Comparison of ENCODE assay signal across 9 mouse cellular contexts in genomic region chr9:108451519-108452160, GRCm38 (mm10). TPM values are rescaled to one million over a fixed set of nuclear protein-coding genes. Genes with fewer than 3 reads are reported as not detected.
A peak's percentile ranks its signal among the peaks of the same experiment; 100 is the strongest.
DNase-seq lines count a peak whose midpoint lies in the region; ATAC-seq and TF ChIP-seq lines count a peak whose summit lies in the region.
"Had no signal": no experiment of that assay in that cellular context is flagged by ENCODE, and none has a peak within 500 bp of the region (broad histone marks: within the 10 kb centered on the region; RNA-seq: fewer than 3 reads in every experiment).

No protein-coding gene starts in this region.

- peaks cover 24% of the 10 kb centered on the region for H3K4me1 ChIP-seq in heart, postnatal 0 days (ENCODE audit: control insufficient read depth, insufficient read depth)
- H3K4me1 ChIP-seq in hindbrain, embryonic 15.5 days (replicated peaks): peaks cover 46% of the 10 kb centered on the region
- H3K4me1 ChIP-seq in midbrain, postnatal 0 days (ENCODE audit: insufficient read depth, low read length): peaks cover 29% of the 10 kb centered on the region
- H3K4me1 ChIP-seq in thymus, adult 2 months (replicated peaks; ENCODE audit: control insufficient read depth, insufficient read depth, low read length): peaks cover 7% of the 10 kb centered on the region

- no peak for ATAC-seq in heart, postnatal 0 days (ENCODE audit: insufficient read depth, low read depth)
- no peak for ATAC-seq in hindbrain, embryonic 15.5 days (ENCODE audit: low FRiP score, low read depth)
- ATAC-seq in midbrain, postnatal 0 days (ENCODE audit: low FRiP score): no peak

- no peaks in the 10 kb centered on the region for H3K27me3 ChIP-seq in heart, postnatal 0 days (ENCODE audit: control insufficient read depth, insufficient read depth, low read length)
- H3K27me3 ChIP-seq in hindbrain, embryonic 15.5 days: no peaks in the 10 kb centered on the region
- no peaks in the 10 kb centered on the region for H3K27me3 ChIP-seq in midbrain, postnatal 0 days (ENCODE audit: insufficient read depth, low read length)
- H3K27me3 ChIP-seq in thymus, adult 2 months (ENCODE audit: control insufficient read depth, insufficient read depth, low read length): no peaks in the 10 kb centered on the region

- no peaks in the 10 kb centered on the region for H3K9me3 ChIP-seq in heart, postnatal 0 days (replicated peaks; ENCODE audit: control insufficient read depth, low read length)
- no peaks in the 10 kb centered on the region for H3K9me3 ChIP-seq in hindbrain, embryonic 15.5 days
- H3K9me3 ChIP-seq in midbrain, postnatal 0 days (ENCODE audit: low read length): no peaks in the 10 kb centered on the region

- H3K9ac ChIP-seq in heart, postnatal 0 days (replicated peaks; ENCODE audit: low read depth, low read length): peak overlapping the region; percentile 67
- H3K9ac ChIP-seq in hindbrain, embryonic 15.5 days: peak overlapping the region; percentile 75
- peak overlapping the region; percentile 90 for H3K9ac ChIP-seq in midbrain, postnatal 0 days (replicated peaks; ENCODE audit: low read length, poor library complexity, severe bottlenecking)

- peaks cover 12% of the 10 kb centered on the region for H3K36me3 ChIP-seq in heart, postnatal 0 days (replicated peaks; ENCODE audit: control insufficient read depth, insufficient read depth, low read length)
- H3K36me3 ChIP-seq in hindbrain, embryonic 15.5 days: peaks cover 11% of the 10 kb centered on the region
- peaks cover 17% of the 10 kb centered on the region for H3K36me3 ChIP-seq in midbrain, postnatal 0 days (ENCODE audit: insufficient read depth, low read length)
- no peaks in the 10 kb centered on the region for H3K36me3 ChIP-seq in thymus, adult 2 months (ENCODE audit: control insufficient read depth, insufficient read depth, low read length)

- no peak for TF ChIP-seq CTCF in heart, postnatal 0 days (IDR thresholded peaks at IDR 0.05; ENCODE audit: low read depth)
- TF ChIP-seq CTCF in brain, embryonic 14.5 days (IDR thresholded peaks at IDR 0.05; ENCODE audit: borderline replicate concordance, extremely low read depth, insufficient read depth, insufficient read length): no peak
- no peak for TF ChIP-seq CTCF in midbrain, postnatal 0 days (IDR thresholded peaks at IDR 0.05)
- TF ChIP-seq CTCF in thymus, adult 2 months (IDR thresholded peaks at IDR 0.05; ENCODE audit: borderline replicate concordance, control insufficient read depth, extremely low read depth, insufficient read depth, low read length, poor library complexity): no peak

- H3K4me3 ChIP-seq in heart, postnatal 0 days (ENCODE audit: low read depth, low read length): peak overlapping the region; percentile 65
- peak overlapping the region; percentile 72 for H3K4me3 ChIP-seq in hindbrain, embryonic 15.5 days
- H3K4me3 ChIP-seq in midbrain, postnatal 0 days (ENCODE audit: low read depth, low read length): peak overlapping the region; percentile 75
- no peak overlapping the region for H3K4me3 ChIP-seq in thymus, adult 2 months (ENCODE audit: control insufficient read depth, insufficient read depth, low read length)

- peak overlapping the region; percentile 98 for H3K4me2 ChIP-seq in heart, postnatal 0 days (ENCODE audit: low read depth, low read length)
- peak overlapping the region; percentile 82 for H3K4me2 ChIP-seq in hindbrain, embryonic 15.5 days
- peak overlapping the region; percentile 73 for H3K4me2 ChIP-seq in midbrain, postnatal 0 days (ENCODE audit: low read depth, low read length, poor library complexity, severe bottlenecking)

- H3K27ac ChIP-seq in heart, postnatal 0 days (ENCODE audit: low read depth): peak overlapping the region; percentile 93
- peak overlapping the region; percentile 84 for H3K27ac ChIP-seq in hindbrain, embryonic 15.5 days (replicated peaks)
- H3K27ac ChIP-seq in midbrain, postnatal 0 days (ENCODE audit: low read depth, low read length): peak overlapping the region; percentile 82
- no peak overlapping the region for H3K27ac ChIP-seq in thymus, adult 2 months (ENCODE audit: control insufficient read depth, insufficient read depth, low read length)

- no peak for TF ChIP-seq EP300 in heart, postnatal 0 days (IDR thresholded peaks at IDR 0.05; ENCODE audit: low read depth)

- 39% methylated on average over 6 of the region's 6 CpGs for WGBS in heart, postnatal 0 days
- 57% methylated on average over 6 of the region's 6 CpGs for WGBS in hindbrain, embryonic 15.5 days
- WGBS in midbrain, postnatal 0 days: 44% methylated on average over 6 of the region's 6 CpGs
- WGBS in thymus, adult 2 months: 90% methylated on average over 6 of the region's 6 CpGs

- TF ChIP-seq POLR2A in brain, embryonic 14.5 days (IDR thresholded peaks at IDR 0.05; ENCODE audit: borderline replicate concordance, extremely low read depth, insufficient read depth, insufficient read length, poor library complexity, severe bottlenecking): no peak
- TF ChIP-seq POLR2A in thymus, adult 2 months (IDR thresholded peaks at IDR 0.05; ENCODE audit: control insufficient read depth, extremely low read depth, insufficient read depth, low read length, poor library complexity): no peak

- no peak for DNase-seq in heart, postnatal 0 days (ENCODE audit: low spot score)
- no peak for DNase-seq in heart, adult 8-10 months (ENCODE audit: low spot score)
- DNase-seq in brain, embryonic 14.5 days (ENCODE audit: low read depth): peak; percentile 35
- no peak for DNase-seq in midbrain, postnatal 0 days (ENCODE audit: low spot score)
- DNase-seq in adrenal gland, adult 8-10 months: no peak
- DNase-seq in thymus, adult 2 months: no peak
- DNase-seq in cerebellum, adult 11-12 months: no peak
- DNase-seq: kidney, adult 18-20 months had no signal

RNA-seq across cellular contexts. Expression of gene Ccdc71, which starts 8.7 kb away (rescaled TPM):
- 14.0 and 24.0 TPM in 2 replicates for total RNA-seq in heart, postnatal 0 days (2014; rRNA removed; ENCODE audit: low replicate concordance)
- 25.1 and 26.2 TPM in 2 replicates for polyA plus RNA-seq in heart, postnatal 0 days (2015; fragmentation: Nextera tagmentation; extraction: Ambion mirVana)
- 10 to 100 TPM; 21.3 to 28.3 (median 26.7) TPM for total RNA-seq in heart, adult 8-10 months (2022)
- 37.6 and 38.8 TPM in 2 replicates for polyA plus RNA-seq in brain, embryonic 14.5 days (2012; rRNA removed)
- 57.5 and 63.4 TPM in 2 replicates for polyA plus RNA-seq in hindbrain, embryonic 15.5 days (2015; fragmentation: Nextera tagmentation; extraction: Ambion mirVana)
- total RNA-seq in midbrain, postnatal 0 days (2014; rRNA removed): 37.3 and 39.8 TPM in 2 replicates
- polyA plus RNA-seq in midbrain, postnatal 0 days (2015; fragmentation: Nextera tagmentation; extraction: Ambion mirVana): 56.8 and 61.2 TPM in 2 replicates
- total RNA-seq in adrenal gland, adult 8-10 months (2022): 10 to 100 TPM; 46.6 to 56.5 (median 52.7) TPM
- 39.6 and 40.2 TPM in 2 replicates for polyA plus RNA-seq in thymus, adult 2 months (2012; rRNA removed)

RNA-seq across cellular contexts. Expression of gene Klhdc8b, which starts 9.7 kb away (rescaled TPM):
- total RNA-seq in heart, postnatal 0 days (2014; rRNA removed; ENCODE audit: low replicate concordance): 180 and 186 TPM in 2 replicates
- 91.6 and 92.7 TPM in 2 replicates for polyA plus RNA-seq in heart, postnatal 0 days (2015; fragmentation: Nextera tagmentation; extraction: Ambion mirVana)
- total RNA-seq in heart, adult 8-10 months (2022): 1 to 10 TPM; 3.9 to 6.7 (median 5.8) TPM
- polyA plus RNA-seq in brain, embryonic 14.5 days (2012; rRNA removed): 84.2 and 100 TPM in 2 replicates
- polyA plus RNA-seq in hindbrain, embryonic 15.5 days (2015; fragmentation: Nextera tagmentation; extraction: Ambion mirVana): 67.5 and 70.8 TPM in 2 replicates
- total RNA-seq in midbrain, postnatal 0 days (2014; rRNA removed): 82.4 and 86.3 TPM in 2 replicates
- polyA plus RNA-seq in midbrain, postnatal 0 days (2015; fragmentation: Nextera tagmentation; extraction: Ambion mirVana): 56.1 and 59.2 TPM in 2 replicates
- 10 to 100 TPM; 19.7 to 48.3 (median 33.1) TPM for total RNA-seq in adrenal gland, adult 8-10 months (2022)
- 16.9 and 21.0 TPM in 2 replicates for polyA plus RNA-seq in thymus, adult 2 months (2012; rRNA removed)

RNA-seq across cellular contexts. Expression of gene BC048562, which starts 15.4 kb away (rescaled TPM):
- total RNA-seq in heart, postnatal 0 days (2014; rRNA removed; ENCODE audit: low replicate concordance): not detected in 2 replicates
- polyA plus RNA-seq in heart, postnatal 0 days (2015; fragmentation: Nextera tagmentation; extraction: Ambion mirVana): not detected in 2 replicates
- not detected for total RNA-seq in heart, adult 8-10 months (2022)
- not detected in 2 replicates for polyA plus RNA-seq in brain, embryonic 14.5 days (2012; rRNA removed)
- polyA plus RNA-seq in hindbrain, embryonic 15.5 days (2015; fragmentation: Nextera tagmentation; extraction: Ambion mirVana): not detected in 2 replicates
- total RNA-seq in midbrain, postnatal 0 days (2014; rRNA removed): not detected in 2 replicates
- not detected in 2 replicates for polyA plus RNA-seq in midbrain, postnatal 0 days (2015; fragmentation: Nextera tagmentation; extraction: Ambion mirVana)
- not detected for total RNA-seq in adrenal gland, adult 8-10 months (2022)
- polyA plus RNA-seq in thymus, adult 2 months (2012; rRNA removed): not detected in 2 replicates

RNA-seq across cellular contexts. Expression of gene Ccdc36, which starts 23.4 kb away (rescaled TPM):
- total RNA-seq in heart, postnatal 0 days (2014; rRNA removed; ENCODE audit: low replicate concordance): not detected in 2 replicates
- 0.14 and 0.25 TPM in 2 replicates for polyA plus RNA-seq in heart, postnatal 0 days (2015; fragmentation: Nextera tagmentation; extraction: Ambion mirVana)
- not detected for total RNA-seq in heart, adult 8-10 months (2022)
- polyA plus RNA-seq in brain, embryonic 14.5 days (2012; rRNA removed): 1.4 and 1.5 TPM in 2 replicates
- 1.6 and 2.5 TPM in 2 replicates for polyA plus RNA-seq in hindbrain, embryonic 15.5 days (2015; fragmentation: Nextera tagmentation; extraction: Ambion mirVana)
- 1.5 and 2.0 TPM in 2 replicates for total RNA-seq in midbrain, postnatal 0 days (2014; rRNA removed)
- 1.9 TPM in 2 replicates for polyA plus RNA-seq in midbrain, postnatal 0 days (2015; fragmentation: Nextera tagmentation; extraction: Ambion mirVana)
- under 1 TPM in 1 of 4 experiments, not detected in 3; 0.10 TPM for total RNA-seq in adrenal gland, adult 8-10 months (2022)
- 0.09 and 0.12 TPM in 2 replicates for polyA plus RNA-seq in thymus, adult 2 months (2012; rRNA removed)

RNA-seq across cellular contexts. Expression of gene Lamb2, which starts 27.9 kb away (rescaled TPM):
- total RNA-seq in heart, postnatal 0 days (2014; rRNA removed; ENCODE audit: low replicate concordance): 161 and 182 TPM in 2 replicates
- 44.4 and 50.8 TPM in 2 replicates for polyA plus RNA-seq in heart, postnatal 0 days (2015; fragmentation: Nextera tagmentation; extraction: Ambion mirVana)
- total RNA-seq in heart, adult 8-10 months (2022): 100 to 1,000 TPM; 342 to 366 (median 351) TPM
- 42.9 and 49.3 TPM in 2 replicates for polyA plus RNA-seq in brain, embryonic 14.5 days (2012; rRNA removed)
- 24.1 and 25.1 TPM in 2 replicates for polyA plus RNA-seq in hindbrain, embryonic 15.5 days (2015; fragmentation: Nextera tagmentation; extraction: Ambion mirVana)
- total RNA-seq in midbrain, postnatal 0 days (2014; rRNA removed): 56.5 and 169 TPM in 2 replicates
- 15.8 and 18.5 TPM in 2 replicates for polyA plus RNA-seq in midbrain, postnatal 0 days (2015; fragmentation: Nextera tagmentation; extraction: Ambion mirVana)
- 100 to 1,000 TPM; 117 to 175 (median 152) TPM for total RNA-seq in adrenal gland, adult 8-10 months (2022)
- 16.1 and 33.7 TPM in 2 replicates for polyA plus RNA-seq in thymus, adult 2 months (2012; rRNA removed)
